Mouse (Mus musculus): ENCODE measurements around the gene 1600014C10Rik.
A peak's percentile ranks its signal among the peaks of the same experiment; 100 is the strongest.

DNA sequence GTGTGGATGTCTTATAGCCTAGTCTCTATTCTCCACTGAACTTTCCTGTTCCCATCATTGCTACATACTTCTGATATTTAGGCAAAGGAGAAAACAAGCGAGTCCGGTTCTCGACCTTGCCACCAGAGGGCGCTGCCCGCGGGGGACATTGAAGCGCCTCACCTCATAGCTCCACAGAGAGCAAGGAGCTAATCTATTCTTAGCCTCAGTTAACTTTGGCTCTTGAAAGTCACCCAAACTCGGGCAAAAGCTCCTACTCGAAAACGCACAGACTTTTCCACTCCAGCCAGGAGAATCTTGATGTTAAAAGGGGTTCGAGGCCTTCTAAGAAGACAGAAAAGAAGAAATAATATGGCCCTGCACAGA is 438 bp upstream of the 1600014C10Rik start:
- TF ChIP-seq CTCF (IDR thresholded peaks at IDR 0.05; ENCODE audit: borderline replicate concordance, insufficient read depth, low read depth, low read length) (peak; percentile 88), POLR2A (IDR thresholded peaks at IDR 0.05; ENCODE audit: borderline replicate concordance, insufficient read depth, low read length) (no peak)
